Mouse (Mus musculus): ENCODE data around the gene Capg.

Capg gene

DNA sequence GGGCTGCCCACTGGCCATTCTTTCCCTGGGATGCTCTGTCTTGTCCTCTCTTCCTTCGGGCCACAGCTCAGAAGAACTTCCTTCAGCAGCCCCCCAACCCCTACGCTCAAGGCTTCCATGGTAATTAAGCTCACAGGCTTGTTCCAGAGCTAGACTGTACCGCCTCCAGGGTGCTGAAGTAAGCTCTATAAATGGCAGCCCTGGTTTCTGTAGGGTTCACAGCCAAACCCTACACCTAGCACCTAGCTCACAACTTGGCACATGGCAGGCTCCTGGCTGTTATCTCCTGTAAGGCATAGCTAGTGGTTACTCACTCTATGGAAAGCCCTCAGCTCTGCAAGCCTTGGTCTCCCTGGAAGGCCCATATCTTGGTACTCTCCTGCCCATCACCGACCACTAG, 11.6 kb upstream of the Capg start:
- no peak for DNase-seq (ENCODE audit: low read depth)

DNA sequence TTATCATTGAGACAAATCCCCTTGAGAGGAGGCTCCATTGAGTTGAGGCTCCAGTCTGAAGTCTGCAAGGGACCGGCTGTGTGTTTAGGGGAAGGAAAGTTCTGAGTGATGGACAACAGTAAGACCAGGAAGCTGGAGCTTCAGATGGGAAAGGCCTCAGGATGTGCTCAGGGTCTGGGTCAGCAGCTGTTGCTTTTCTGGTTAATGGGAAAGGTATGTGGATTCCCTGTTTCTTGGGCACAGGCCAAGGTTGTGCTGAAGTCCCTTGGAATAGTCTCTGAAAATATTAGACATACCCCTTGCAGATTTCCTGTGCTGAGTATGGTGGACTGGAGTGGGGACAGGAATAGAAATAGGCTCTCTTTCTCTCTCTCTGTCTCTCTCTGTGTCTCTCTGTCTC, 10.6 kb upstream of the Capg start:
- DNase-seq (ENCODE audit: low read depth), result peak; percentile 80

DNA sequence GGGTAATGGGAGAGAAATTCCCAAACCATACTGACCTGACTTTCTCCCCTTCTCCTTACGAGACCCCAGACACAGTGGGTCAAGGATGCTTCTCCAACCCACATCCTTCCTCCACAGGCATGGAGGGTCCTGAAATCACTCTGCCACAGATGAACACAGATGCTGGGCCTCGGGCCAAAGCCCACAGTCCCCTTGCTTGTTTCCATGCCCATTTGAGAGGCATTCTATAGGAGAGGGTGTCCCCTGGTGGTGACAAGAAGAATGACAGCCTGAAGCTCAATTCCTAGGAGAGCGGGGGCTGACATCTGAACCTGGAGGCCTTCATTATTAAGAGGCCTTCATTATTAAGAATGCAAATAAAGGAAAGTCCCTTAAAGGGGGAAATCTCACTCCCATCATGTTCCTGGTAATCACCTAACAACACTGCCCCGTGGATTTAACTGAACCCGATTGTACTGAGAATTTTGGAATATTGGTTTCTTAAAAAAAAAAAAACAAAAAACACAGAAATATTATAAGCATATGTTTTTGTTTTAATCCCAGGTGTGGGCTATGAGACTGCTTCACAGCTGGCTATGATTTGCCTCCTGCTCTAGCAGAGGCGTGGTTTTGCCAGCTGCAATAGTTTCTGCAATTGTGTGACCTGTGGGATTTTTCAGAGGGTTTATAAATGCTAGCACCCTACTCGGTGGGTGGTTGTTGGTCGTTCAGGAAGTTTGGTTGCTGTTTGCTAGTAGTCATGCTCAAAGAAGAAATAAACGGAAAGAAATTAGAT, 10.0 kb upstream of the Capg start:
- peak; percentile 92 for DNase-seq (ENCODE audit: low read depth)

DNA sequence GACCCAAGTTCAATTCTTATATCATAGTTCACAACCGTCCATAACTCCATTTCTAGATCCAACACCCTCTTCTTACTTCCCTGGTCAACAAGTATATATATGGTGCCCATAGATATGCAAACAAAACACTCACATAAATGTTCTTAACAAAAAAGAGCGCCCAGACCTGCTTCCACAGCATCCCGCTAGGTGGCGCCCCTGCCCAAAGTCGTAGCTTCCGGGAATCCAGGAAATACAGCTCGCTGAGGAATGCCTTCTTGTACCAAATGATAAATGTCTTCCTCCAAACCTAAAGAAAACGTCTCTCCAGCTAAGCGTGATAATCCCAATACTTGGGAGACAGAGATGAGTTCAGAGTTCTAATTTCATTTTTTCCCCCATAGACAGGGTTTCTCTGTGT, 9.0 kb upstream of the Capg start:
- DNase-seq (ENCODE audit: low read depth), result peak; percentile 94

DNA sequence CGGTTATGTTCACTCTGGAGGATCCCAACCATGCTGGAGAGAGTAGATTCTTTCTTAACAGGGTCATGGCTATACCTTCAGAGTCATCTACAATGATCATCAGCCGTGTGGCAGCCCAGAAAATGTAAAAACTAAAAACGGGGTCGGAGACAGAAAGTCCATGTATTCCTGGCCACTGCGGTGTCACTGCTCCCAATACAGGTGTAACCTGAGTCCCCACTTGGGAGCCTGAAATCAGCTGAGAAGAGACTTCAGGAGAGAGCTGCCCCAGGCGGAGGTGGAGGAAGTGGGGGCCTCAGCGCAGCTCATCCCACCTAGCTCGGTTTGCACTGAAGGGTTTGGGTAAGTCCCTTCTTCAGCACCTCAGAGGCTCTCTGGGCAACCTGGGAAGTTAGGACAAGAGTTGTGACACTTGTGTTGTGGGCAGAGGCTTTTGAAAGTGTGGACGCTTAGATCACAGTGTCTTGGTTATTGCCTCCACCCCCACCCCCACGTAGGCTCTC, 6.1 kb upstream of the Capg start:
- no peak for DNase-seq (ENCODE audit: low read depth)

DNA sequence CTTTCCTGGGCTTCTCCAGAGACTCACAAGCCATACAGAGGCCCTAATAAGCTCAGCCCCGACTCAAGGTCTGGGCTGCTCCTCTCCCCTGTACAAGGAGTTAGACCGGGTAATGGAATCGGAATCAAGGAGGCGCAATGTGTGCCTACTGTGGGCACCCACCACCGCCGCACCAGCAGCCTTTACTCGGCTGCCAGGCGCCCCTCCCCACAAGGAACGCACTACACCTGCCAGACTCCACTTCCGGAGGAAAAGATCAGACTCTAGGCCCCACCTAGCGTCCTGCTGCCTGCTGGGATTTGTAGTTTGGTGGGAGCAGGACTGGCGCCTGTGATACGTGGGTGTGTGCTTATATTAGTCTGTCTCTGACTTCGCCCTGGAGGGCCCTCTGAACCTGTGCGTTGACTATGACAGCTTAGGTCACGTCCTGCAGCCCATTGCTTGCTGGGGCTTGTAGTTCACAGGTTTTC, 5.6 kb upstream of the Capg start:
- DNase-seq (ENCODE audit: low read depth), result peak; percentile 83

DNA sequence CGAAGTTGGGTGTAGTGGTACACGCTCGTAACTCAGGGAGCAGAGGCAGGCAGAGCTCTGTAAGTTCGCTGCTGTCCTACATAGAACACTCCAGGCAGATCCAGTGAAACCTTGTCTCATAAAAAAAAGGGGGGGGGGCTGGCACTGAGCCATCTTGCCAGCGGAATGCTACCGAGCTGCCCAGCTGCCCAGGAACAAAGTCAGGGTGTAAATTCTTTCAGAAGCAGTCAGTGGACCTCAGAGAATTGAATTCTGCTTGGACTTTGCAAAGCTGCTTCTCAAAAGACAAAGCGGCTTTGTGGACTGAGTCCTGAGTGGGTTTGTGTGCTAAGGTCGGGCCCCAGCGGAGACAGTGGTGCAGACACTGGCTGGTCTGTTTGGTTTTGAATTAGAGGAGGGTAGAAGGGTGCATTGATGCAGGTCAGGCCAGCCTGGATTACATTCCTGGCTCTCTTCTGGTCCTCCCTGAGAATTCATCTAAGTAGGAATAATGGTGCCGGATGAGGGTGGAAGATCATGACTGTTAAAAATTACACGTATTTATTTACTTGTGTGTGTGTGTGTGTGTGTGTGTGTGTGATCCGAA, 833 bp upstream of the Capg start:
- DNase-seq (ENCODE audit: low read depth), result peak; percentile 56

DNA sequence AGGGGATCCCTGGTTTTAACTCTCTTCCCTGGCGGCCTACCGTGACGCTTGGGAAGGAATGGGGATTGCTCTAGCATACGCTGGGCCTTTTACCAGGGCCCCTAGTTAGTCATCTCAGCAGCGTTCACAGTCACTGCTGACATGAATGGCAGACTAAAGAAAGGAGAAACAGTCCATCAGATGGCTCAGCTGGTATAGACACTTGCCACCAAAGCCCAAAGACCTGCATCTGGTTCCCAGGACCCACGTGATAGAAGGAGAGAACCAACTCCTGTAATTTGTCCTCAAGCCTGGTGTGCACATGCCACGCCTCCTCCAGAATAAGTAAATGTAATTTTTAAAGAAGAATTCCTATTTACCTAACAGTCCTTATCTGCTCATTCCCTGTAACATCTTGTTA, 1.2 kb downstream of the Capg start:
- DNase-seq (ENCODE audit: low read depth), result peak; percentile 50

DNA sequence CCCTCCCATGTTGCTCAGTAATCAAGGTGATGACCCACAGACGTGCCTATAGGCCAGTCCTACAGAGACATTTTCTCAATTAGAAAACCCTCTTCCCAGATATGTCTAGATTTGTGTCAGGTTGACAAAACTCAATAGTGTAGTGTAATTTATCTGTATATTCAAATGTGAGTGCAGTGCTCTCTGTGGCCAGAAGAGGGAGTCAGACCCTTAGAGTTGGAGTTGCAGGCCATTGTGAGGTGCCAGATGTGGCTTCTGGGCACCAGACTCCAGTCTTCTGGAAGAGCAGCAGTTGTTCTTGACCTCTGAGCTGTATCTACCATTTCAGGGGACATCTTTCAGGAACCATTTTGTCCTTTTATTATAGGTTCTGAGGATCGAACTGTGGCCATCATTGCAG, 2.9 kb downstream of the Capg start:
- no peak for DNase-seq (ENCODE audit: low read depth)

DNA sequence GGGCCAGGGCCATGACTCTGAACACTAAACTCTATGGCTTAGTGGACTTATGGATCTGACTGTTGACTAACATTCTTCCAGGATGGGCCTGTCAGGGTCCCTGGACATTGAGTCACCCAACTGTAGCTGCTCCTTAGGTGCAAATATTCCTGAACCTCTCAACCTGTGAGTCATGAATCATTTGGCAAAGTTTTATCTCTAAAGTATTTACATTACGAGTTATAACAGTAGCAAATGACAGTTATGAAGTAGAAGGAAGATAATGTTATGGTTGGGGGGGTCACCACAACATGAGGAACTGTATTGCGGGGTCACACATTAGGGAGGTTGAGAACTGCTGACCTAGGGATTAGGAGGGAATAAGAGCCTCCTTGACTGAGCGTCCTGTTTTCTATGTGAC, 3.7 kb downstream of the Capg start:
- DNase-seq (ENCODE audit: low read depth), result no peak

DNA sequence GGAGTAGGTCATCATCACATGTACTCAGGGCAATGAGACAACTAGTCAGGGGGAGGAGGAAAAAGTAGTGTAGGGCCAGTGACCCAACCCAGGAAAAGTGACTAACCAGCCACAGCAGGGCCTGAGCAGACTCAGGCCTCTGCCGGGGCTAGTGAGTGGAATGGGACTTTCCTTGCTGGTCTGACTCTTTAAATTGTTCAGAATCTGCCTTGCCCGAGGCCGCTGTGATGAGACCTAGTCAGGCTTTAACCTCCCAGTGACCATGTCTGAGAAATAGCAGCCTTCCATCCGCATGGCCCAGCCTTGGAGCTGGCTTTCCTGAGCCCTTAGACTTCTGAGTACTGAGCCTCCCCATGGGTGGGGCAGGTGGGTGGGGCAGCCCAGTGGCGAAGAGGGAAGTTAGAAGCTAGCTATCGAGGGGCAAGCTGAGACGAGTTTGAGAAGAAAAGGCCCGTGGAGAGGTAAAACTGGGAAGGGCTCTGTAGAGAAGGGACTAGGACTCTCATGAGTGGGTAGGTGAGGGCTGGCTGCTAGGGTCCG, 4.9 kb downstream of the Capg start:
- DNase-seq (ENCODE audit: low read depth), result peak; percentile 83

DNA sequence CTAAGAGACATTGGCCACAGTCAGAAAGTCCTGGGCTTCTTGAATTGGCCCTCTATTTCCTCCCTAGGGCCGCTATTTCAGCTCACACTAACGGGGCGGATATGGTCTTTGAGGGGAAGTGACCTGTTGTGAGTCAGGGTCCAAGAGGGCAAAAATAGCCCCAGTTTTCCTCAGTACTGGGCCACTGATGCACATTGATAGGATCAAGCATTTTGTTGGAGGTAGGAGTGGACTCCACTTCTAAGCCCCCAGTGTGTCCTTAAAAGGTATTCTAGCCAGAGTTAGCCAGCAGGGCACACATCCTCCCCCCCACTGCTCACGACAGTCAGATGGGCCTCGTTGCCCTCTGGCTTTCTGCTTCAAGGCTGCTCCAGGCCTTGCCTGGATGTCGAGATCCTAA, 5.8 kb downstream of the Capg start:
- DNase-seq (ENCODE audit: low read depth), result peak; percentile 22

DNA sequence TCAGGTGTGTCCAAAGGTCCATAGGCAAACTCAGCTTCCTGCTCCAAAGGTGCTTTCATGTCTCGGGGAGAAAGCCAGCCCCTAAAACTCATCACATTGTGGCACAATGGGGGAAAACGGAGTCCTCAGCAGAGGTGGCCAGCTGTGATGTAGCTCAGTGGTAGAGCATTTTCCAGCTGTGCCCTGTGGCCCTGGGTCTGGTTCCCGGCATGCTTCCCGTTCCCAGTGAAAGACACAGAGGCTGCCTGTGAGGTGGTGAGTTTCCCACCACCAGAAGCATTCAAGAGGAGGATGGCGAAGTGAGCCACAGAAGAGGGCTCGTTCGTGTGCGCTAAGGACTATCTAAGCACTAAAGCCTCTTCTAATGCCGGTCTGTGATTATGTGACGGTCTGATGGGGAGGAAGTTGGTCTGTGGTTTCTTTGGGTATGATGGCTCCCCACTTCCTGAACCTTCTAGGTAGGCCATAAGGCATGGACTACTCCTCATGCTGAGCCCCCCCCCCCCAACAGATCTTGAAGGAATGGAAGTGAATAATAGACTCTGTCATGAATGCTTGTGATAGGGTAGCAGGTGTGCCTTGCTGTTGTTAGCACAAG, 6.4 kb downstream of the Capg start:
- no peak for DNase-seq (ENCODE audit: low read depth)

DNA sequence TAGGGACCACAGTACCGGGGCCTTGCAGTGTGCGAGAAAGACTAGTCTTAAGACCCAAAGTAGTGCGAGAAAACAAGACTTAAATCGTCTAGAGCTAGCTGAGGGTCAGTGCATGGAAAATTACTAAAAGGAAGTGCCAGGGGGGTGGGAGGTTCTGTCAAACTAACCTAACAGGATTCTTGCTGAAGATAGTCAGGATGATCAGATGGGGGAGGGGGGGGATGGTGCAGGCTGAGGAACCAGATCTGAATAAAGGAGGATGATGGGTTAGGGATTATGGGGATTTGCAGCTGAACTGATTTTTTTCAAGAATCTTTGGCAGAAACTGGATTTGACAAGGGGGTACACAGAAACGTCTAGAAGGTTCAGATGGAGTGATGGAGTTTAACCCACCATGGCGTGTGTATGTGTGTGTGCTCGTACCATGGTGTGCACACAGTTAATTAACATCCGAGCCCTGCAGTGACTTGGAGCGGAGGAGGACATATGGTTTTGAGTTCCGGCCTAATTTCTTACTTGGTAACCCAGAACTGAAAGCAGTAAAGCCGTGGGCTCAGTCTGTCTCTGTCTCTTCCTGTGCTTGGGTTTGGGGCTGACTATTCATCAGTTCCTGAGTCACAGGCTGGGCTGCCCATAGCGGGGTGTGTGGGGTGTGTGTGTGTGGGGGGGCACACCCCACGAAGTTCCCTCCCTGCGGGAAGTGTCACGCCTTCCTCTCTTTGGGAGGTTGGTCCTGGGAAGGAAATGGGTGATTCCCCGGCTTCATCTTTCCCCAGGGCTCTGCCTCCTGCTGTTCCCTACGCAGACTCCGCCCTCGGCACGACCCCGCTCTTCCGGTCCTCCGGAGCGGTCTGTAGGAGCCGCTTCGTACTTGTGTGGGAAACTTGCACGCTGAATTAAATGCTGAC, 8.2 kb downstream of the Capg start:
- peak; percentile 94 for DNase-seq (ENCODE audit: low read depth)

DNA sequence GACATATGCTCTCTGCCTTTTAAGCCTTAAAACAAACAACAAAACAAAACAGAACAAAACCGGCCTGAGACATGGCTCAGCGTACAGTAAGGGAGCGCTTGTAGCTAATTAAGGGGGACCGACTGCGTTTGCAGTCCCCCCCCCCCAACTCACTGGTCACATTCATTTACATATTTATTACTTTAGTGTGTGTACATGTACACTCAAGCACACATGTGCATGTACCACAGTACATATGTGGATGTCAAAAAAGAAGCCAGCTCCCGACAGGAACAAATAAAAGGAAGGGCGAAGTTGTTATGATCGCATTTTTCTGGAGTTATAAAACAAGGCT, 8.9 kb downstream of the Capg start:
- DNase-seq (ENCODE audit: low read depth), result no peak

DNA sequence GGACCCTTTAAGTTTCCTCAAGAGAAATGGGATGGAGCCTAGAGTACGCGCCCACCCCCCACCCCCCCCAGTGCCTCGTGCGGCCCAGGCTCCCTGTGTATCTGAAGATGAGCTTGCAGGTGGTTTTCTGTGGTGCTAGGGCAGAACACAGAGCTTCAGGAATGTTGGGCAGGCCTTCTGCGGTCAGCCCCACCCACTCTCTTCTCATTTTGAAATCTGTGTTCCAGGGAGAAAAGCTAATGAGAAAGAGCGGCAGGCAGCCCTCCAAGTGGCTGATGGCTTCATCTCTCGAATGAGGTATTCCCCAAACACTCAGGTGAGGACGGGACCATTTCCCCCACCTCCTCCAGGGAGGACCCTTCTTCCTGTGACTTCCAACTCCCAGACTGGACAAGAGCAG, 16.6 kb downstream of the Capg start:
- DNase-seq (ENCODE audit: low read depth), result no peak

DNA sequence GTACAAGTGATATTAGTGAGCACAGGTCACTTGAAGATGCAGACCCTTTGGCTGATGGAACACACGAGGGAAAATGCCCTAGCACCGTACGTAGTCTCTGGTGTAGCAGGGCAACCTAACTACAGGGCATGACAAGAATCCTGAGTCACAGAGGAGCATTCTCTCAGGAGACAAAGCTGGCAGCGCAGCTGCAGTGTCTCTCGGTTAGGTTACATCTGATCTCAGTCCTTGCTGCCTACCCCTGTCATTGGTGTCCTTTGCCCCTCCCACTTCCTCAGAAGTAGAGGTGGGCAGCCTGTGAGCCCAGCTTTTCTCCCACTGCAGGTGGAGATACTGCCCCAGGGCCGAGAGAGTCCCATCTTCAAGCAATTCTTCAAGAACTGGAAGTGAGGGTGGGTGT, 18.3 kb downstream of the Capg start:
- DNase-seq (ENCODE audit: low read depth), result no peak

DNA sequence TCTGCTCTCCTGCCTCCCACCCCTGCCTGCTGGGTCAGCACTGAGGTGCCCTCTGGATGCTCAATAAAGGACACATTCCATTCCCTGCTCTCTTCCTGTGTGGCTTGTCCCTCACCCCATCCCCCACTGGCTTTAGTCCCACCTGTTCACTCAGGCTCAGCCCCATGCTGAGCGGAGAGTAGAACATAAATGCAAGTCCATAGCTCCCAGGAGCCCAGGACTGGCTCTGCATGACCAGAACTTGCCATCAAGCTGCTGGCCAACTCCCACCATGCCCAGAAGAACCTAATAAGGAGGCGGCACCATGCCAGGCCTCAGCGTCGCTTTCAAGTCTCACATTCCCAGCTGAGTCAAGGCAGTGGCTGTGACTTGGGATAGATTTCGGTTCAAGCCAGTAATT, 18.7 kb downstream of the Capg start:
- no peak for DNase-seq (ENCODE audit: low read depth)

DNA sequence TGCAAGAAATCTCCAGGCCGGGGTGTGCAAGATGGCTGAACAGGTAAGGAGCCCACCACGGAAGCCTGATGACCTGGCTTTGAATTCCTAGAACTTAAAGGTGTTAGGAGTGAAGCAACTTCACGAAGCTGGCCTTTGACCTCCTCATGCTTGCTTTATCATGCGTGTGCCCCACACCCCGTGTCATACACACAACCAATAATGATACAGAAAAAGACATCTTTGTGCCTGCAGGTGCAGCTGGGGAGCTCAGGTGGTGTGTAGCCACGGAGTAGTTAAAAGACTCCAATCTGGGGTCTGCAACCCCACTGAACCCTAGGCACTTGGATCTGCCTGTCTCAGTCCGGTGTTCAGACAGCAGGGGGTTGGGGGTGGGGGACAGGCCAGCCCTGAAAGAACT, 21.3 kb downstream of the Capg start:
- DNase-seq (ENCODE audit: low read depth), result no peak

DNA sequence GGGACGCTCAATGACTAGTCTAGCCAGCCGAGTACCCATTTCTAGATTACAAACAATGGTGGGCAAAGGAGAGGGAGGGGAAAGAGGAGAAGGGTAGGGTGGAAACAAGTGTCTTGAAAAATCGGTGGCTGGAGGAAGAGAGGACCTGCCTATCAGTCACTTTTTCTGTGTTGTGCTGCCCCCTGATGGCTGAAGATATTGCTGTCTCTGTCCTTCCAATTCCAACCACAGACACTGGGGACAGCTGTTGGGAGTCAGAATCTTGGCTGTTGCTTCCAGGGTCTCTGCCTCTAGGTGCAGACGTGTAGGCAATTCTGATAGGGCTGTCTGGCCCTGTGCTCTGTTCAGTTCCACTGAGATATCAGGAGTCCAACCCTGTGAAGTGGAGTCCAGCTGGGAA, 21.9 kb downstream of the Capg start:
- DNase-seq (ENCODE audit: low read depth), result peak; percentile 94

DNA sequence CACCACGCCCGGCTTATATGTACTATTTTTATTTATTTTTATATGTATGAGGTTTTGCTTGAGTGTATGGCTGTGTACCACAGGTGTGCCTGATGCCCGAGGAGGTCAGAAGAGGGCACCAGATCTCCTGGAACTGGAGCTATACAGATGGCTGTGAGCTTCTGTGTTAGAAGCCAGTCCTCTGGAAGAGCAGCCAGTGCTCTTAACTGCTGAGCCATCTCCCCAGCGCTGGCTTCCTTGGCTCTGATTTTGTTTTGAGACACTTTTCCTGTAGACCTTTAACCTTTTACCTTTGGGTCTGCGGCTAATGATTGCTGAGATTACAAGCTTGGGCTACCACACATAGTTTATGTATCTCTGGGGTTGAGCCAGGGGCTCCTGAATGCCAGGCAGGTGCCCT, 23.3 kb downstream of the Capg start:
- no peak for DNase-seq (ENCODE audit: low read depth)

DNA sequence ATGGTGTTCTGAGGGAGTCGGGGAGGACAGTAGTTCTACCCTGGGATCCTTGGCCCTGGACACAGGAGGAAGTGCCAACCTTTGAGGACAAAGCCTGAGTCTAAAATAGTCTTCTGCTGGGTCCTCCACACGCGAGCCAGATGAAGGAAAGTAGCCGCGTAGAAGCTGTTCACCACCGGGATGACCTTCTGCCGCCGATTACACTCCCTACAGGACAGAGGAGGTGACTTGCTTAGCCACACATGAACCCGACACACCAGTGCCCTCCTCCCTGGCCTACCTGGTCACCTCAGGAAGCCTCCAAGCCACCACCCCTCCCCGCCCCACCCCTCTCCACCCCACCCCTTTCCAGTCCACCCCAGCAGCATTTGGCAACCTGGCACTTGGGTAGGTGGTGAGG, 24.5 kb downstream of the Capg start:
- DNase-seq (ENCODE audit: low read depth), result no peak

Measured in NIH3T3 (cell line).